Mouse (Mus musculus): Measurements from ENCODE around the gene Krtap31-2. TPM values are rescaled to one million over a fixed set of nuclear protein-coding genes. Genes with fewer than 3 reads are reported as not detected.

Gene Krtap31-2
- not detected for polyA plus RNA-seq (2017; shearing (Covaris generic))

DNA sequence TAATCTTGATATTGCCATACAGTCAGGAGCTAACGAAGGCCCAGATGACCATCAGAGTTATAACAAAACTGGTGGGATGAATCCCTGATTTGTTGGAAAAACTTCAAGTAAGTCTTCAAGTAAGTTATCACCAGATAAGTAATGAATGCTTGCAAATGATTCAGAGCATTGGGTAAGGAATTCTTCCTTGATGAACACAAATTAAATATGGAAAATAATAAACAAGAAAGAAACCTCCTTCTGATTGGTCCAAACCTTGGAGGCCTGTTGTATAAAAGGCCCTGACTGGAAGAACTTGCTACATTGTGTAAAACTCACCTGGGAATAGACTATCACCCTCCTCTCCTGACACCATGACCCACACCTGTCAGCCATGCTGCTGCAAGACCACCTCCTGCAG is at the start of gene Krtap31-2:
TSS of gene Krtap31-2 (plus strand) at position 301 of the 400 bp plus-strand sequence.

GRCm38 (mm10) chr11:99907620-99908019 is 28.5 kb upstream of the Krtap31-2 start, which contains the start of gene Krtap31-1:
Krtap31-1 (plus strand) TSS chr11:99907920.

DNA sequence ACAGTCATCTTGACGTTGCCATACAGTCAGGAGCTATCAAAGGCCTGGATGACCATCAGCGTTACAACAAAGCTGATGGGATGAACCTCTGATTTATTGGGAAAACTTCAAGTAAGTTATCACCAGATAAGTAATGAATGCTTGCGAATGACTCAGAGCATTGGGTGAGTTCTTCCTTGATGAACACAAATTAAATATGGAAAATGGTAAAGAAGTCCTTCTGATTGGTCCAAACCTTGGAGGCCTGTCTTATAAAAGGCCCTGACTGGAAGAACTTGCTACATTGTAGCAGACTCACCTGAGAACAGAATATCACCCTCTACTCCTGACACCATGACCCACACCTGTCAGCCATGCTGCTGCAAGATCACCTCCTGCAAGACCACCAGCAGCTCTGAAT is 21.6 kb upstream of the Krtap31-2 start, which contains the start of gene Gm11565:
TSS of gene Gm11565 (plus strand) at position 301 of the 400 bp plus-strand sequence.

GRCm38 (mm10) chr11:99948175-99948574 is 12.1 kb downstream of the Krtap31-2 start, which contains the start of gene Krtap9-5:
Krtap9-5 (plus strand) TSS chr11:99948475.

DNA sequence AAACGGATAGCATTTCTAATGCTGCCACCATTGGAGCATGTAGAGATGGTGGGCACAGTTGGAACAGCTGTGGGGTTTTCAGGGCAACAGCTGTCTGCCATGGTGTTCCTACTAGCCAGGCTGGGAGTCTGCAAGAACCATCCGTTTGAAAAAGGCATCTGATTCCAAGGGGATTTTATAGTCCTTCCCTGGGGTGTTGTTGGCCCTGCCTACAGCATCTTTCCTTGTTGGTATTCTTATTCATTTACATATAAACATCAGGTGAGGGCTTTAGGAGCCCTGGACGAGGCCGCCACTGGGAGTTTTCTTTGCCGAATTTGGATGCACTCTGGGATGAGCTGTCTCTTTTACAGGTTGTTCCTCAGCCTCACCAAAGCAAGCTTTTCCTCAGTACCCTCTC is 42.9 kb downstream of the Krtap31-2 start, which contains the start of gene Krtap29-1:
TSS of gene Krtap29-1 (minus strand) at position 101 of the 400 bp plus-strand sequence.

DNA sequence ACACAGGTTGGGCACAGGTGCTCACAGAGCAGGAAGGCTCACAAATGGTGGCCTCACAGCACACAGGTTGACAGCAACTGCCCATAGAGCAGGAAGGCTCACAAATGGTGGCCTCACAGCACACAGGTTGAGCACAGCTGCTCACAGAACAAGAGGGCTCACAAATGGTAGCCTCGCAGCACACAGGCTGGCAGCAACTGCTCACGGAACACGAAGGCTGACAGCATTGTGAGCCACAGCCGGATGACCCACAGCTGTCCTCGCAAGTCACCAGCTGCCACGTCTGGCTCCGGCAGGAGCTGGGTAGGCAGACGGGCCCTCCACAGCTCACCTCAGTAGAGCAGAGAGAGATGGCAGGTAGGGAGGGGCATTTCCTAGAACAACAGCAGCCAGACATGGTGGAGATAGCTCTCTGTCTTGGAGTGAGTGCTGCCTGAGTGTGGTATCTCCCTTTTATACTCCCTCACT is 50.1 kb downstream of the Krtap31-2 start, which contains the start of gene Krtap16-1:
TSS of gene Krtap16-1 (minus strand) at position 418 of the 468 bp plus-strand sequence.

Other genes with a start within 250 kb of the Krtap31-2 start
- not detected for gene Gm14190, start 245.6 kb upstream of the Krtap31-2 start, polyA plus RNA-seq (2017; shearing (Covaris generic))
- not detected for gene Gm14180, start 202.0 kb upstream of the Krtap31-2 start, polyA plus RNA-seq (2017; shearing (Covaris generic))
- gene Gm11595, start 163.4 kb upstream of the Krtap31-2 start, polyA plus RNA-seq (2017; shearing (Covaris generic)) = not detected
- gene Krtap4-8, start 155.6 kb upstream of the Krtap31-2 start, polyA plus RNA-seq (2017; shearing (Covaris generic)) = not detected
- gene Krtap4-9, start 151.1 kb upstream of the Krtap31-2 start, polyA plus RNA-seq (2017; shearing (Covaris generic)) = not detected
- gene Gm11596, start 142.8 kb upstream of the Krtap31-2 start, polyA plus RNA-seq (2017; shearing (Covaris generic)) = not detected
- not detected for gene Gm11569, start 137.4 kb upstream of the Krtap31-2 start, polyA plus RNA-seq (2017; shearing (Covaris generic))
- not detected for gene Gm11554, start 131.8 kb upstream of the Krtap31-2 start, polyA plus RNA-seq (2017; shearing (Covaris generic))
- gene Krtap4-13, start 126.4 kb upstream of the Krtap31-2 start, polyA plus RNA-seq (2017; shearing (Covaris generic)) = not detected
- not detected for gene Gm11564, start 120.6 kb upstream of the Krtap31-2 start, polyA plus RNA-seq (2017; shearing (Covaris generic))
- not detected for gene 2300003K06Rik, start 98.2 kb upstream of the Krtap31-2 start, polyA plus RNA-seq (2017; shearing (Covaris generic))
- not detected for gene Krtap4-16, start 84.7 kb upstream of the Krtap31-2 start, polyA plus RNA-seq (2017; shearing (Covaris generic))
- gene Gm11568, start 78.4 kb upstream of the Krtap31-2 start, polyA plus RNA-seq (2017; shearing (Covaris generic)) = not detected
- gene Gm11559, start 71.8 kb upstream of the Krtap31-2 start, polyA plus RNA-seq (2017; shearing (Covaris generic)) = not detected
- not detected for gene Krtap9-1, start 62.9 kb upstream of the Krtap31-2 start, polyA plus RNA-seq (2017; shearing (Covaris generic))
- not detected for gene Gm11567, start 57.1 kb upstream of the Krtap31-2 start, polyA plus RNA-seq (2017; shearing (Covaris generic))
- not detected for gene Krtap31-1, start 28.4 kb upstream of the Krtap31-2 start, polyA plus RNA-seq (2017; shearing (Covaris generic))
- gene Gm11565, start 21.5 kb upstream of the Krtap31-2 start, polyA plus RNA-seq (2017; shearing (Covaris generic)) = not detected
- gene Krtap9-5, start 12.2 kb downstream of the Krtap31-2 start, polyA plus RNA-seq (2017; shearing (Covaris generic)) = not detected
- not detected for gene Krtap29-1, start 42.8 kb downstream of the Krtap31-2 start, polyA plus RNA-seq (2017; shearing (Covaris generic))
- not detected for gene Krtap16-1, start 50.3 kb downstream of the Krtap31-2 start, polyA plus RNA-seq (2017; shearing (Covaris generic))
- not detected for gene Krtap17-1, start 57.7 kb downstream of the Krtap31-2 start, polyA plus RNA-seq (2017; shearing (Covaris generic))
- not detected for gene Krt33a, start 79.9 kb downstream of the Krtap31-2 start, polyA plus RNA-seq (2017; shearing (Covaris generic))
- not detected for gene Krt33b, start 93.6 kb downstream of the Krtap31-2 start, polyA plus RNA-seq (2017; shearing (Covaris generic))
- gene Krt34, start 105.3 kb downstream of the Krtap31-2 start, polyA plus RNA-seq (2017; shearing (Covaris generic)) = not detected
- gene Krt31, start 114.3 kb downstream of the Krtap31-2 start, polyA plus RNA-seq (2017; shearing (Covaris generic)) = not detected
- not detected for gene Krt32, start 151.9 kb downstream of the Krtap31-2 start, polyA plus RNA-seq (2017; shearing (Covaris generic))
- gene Krt35, start 159.9 kb downstream of the Krtap31-2 start, polyA plus RNA-seq (2017; shearing (Covaris generic)) = not detected
- not detected for gene Krt36, start 169.3 kb downstream of the Krtap31-2 start, polyA plus RNA-seq (2017; shearing (Covaris generic))
- gene Krt13, start 185.3 kb downstream of the Krtap31-2 start, polyA plus RNA-seq (2017; shearing (Covaris generic)) = not detected
- not detected for gene Krt15, start 199.6 kb downstream of the Krtap31-2 start, polyA plus RNA-seq (2017; shearing (Covaris generic))
- not detected for gene Krt19, start 212.4 kb downstream of the Krtap31-2 start, polyA plus RNA-seq (2017; shearing (Covaris generic))